Mouse (Mus musculus) intestine, postnatal 0 days (tissue): ENCODE measurements around the gene Scamp3. TPM values are rescaled to one million over a fixed set of nuclear protein-coding genes. Genes with fewer than 3 reads are reported as not detected.

ENCODE experiments used
- ATAC-seq: fragments of 200-750 bp; cut with Nextera tagmentation; 2 replicates; pipeline ENCODE4 v1.8.0; 2017; ENCODE audit warnings: mild to moderate bottlenecking, moderate TSS enrichment, moderate library complexity
- H3K27ac ChIP-seq: fragments of 300-500 bp; sonication (generic); 2 replicates; pipeline ENCODE4 v1.5.1; 2014; ENCODE audit warnings: mild to moderate bottlenecking, low read depth, low read length, moderate library complexity
- H3K27me3 ChIP-seq: fragments of 300-500 bp; sonication (generic); replicated peaks from 2 replicates; pipeline ENCODE4 v1.6.1; 2014; ENCODE audit warnings: low read length, mixed read lengths; ENCODE audit not compliant: control insufficient read depth, insufficient read depth
- H3K36me3 ChIP-seq: fragments of 300-500 bp; sonication (generic); 2 replicates; pipeline ENCODE4 v1.6.1; 2014; ENCODE audit warnings: mild to moderate bottlenecking, moderate library complexity; ENCODE audit not compliant: control insufficient read depth, insufficient read depth
- H3K4me1 ChIP-seq: fragments of 300-500 bp; sonication (generic); replicated peaks from 2 replicates; pipeline ENCODE4 v1.6.1; 2014; ENCODE audit warnings: antibody characterized with exemption, low read length, mixed read lengths; ENCODE audit not compliant: control insufficient read depth, insufficient read depth
- H3K4me2 ChIP-seq: fragments of 300-500 bp; sonication (generic); replicated peaks from 2 replicates; pipeline ENCODE4 v1.6.1; 2014; ENCODE audit warnings: low read depth, mild to moderate bottlenecking, moderate library complexity
- H3K4me3 ChIP-seq: fragments of 300-500 bp; sonication (generic); 2 replicates; pipeline ENCODE4 v1.5.1; 2014; ENCODE audit warnings: low read depth, low read length
- H3K9ac ChIP-seq: fragments of 300-500 bp; sonication (generic); 2 replicates; pipeline ENCODE4 v1.6.1; 2014; ENCODE audit warnings: mild to moderate bottlenecking, low read depth, low read length
- H3K9me3 ChIP-seq: fragments of 300-500 bp; sonication (generic); 2 replicates; pipeline ENCODE4 v1.6.1; 2016; ENCODE audit warnings: mixed run types; ENCODE audit not compliant: control insufficient read depth
- CTCF ChIP-seq: sonication (generic); IDR thresholded peaks from 2 replicates; pipeline ENCODE4 v1.5.1; 2016; ENCODE audit warnings: low read depth, mild to moderate bottlenecking, control low read depth, antibody characterized with exemption, moderate library complexity
- WGBS: fragments of 180-500 bp; shearing (Covaris S2); extraction: QIAGEN DNeasy Blood & Tissue Kit; methylation state at CpG from one replicate; pipeline ENCODE4 v1.1.7; 2014; 5-methylcytosine and 5-hydroxymethylcytosine counted together
- microRNA counts: library from miRNA; unstranded; fragments of <30 nt; microRNA quantifications from one replicate; lab custom pipeline; 2016
- microRNA-seq: library from miRNA; unstranded; fragments of <30 nt; microRNA quantifications from one replicate; pipeline ENCODE4, GENCODE M21; 2016
- polyA plus RNA-seq: library from polyadenylated mRNA; unstranded; fragments of >200 nt; fragmentation: Nextera tagmentation; extraction: Ambion mirVana; gene quantifications from 2 replicates; pipeline ENCODE4 v1.2.1, GENCODE M21; 2015

The Scamp3 gene
- polyA plus RNA-seq, 1 experiment from 2014 or later: 80.5 TPM

- H3K36me3 ChIP-seq: no peaks in the 10 kb centered on the region
- no peak for TF ChIP-seq CTCF
- no peak for ATAC-seq
- peaks cover 7% of the 10 kb centered on the region; the same call in 1 of the 2 replicates for H3K4me1 ChIP-seq
- no peak overlapping the region for H3K27ac ChIP-seq
- no peak overlapping the region for H3K4me2 ChIP-seq
- no peak overlapping the region for H3K9ac ChIP-seq
- H3K9me3 ChIP-seq: no peaks in the 10 kb centered on the region
- WGBS: 86% methylated on average over 2 of the region's 2 CpGs
- H3K27me3 ChIP-seq: no peaks in the 10 kb centered on the region
- H3K4me3 ChIP-seq: no peak overlapping the region
Observed at GRCm38 (mm10) chr3:89230561-89230960, 53.3 kb downstream of the Scamp3 start.

- no peak for TF ChIP-seq CTCF
- 64% methylated on average over 7 of the region's 7 CpGs for WGBS
- Histone ChIP-seq H3K4me3 (no peak overlapping the region), H3K9ac (no peak overlapping the region), H3K27ac (no peak overlapping the region), H3K4me2 (no peak overlapping the region), H3K4me1 (peaks cover 7% of the 10 kb centered on the region; the same call in 1 of the 2 replicates), H3K36me3 (no peaks in the 10 kb centered on the region), H3K9me3 (no peaks in the 10 kb centered on the region), H3K27me3 (no peaks in the 10 kb centered on the region)
- ATAC-seq: no peak
Observed at GRCm38 (mm10) chr3:89231345-89231744, 54.1 kb downstream of the Scamp3 start.

GRCm38 (mm10) chr3:89231772-89232275, 54.6 kb downstream of the Scamp3 start:
- Histone ChIP-seq H3K4me1 (peaks cover 3% of the 10 kb centered on the region; the same call in 1 of the 2 replicates), H3K4me3 (no peak overlapping the region), H3K36me3 (no peaks in the 10 kb centered on the region), H3K27ac (no peak overlapping the region), H3K9ac (no peak overlapping the region), H3K9me3 (no peaks in the 10 kb centered on the region), H3K4me2 (no peak overlapping the region), H3K27me3 (no peaks in the 10 kb centered on the region)
- no peak for TF ChIP-seq CTCF
- no peak for ATAC-seq
- 74% methylated on average over 16 of the region's 16 CpGs for WGBS

MicroRNA genes within 50 kb of the gene (microRNA counts, 519-probe panel; counts per million panel counts)
- microRNA mmu-miR-92b (lab: Ali Mortazavi, UCI): not detected

Small RNA genes lying within 50 kb of the gene (microRNA-seq; reads per million reads assigned to microRNA genes)
- 38.0 reads per million, percentile 35 among the genes with 10 or more reads in this experiment for gene Mir92b

Other genes starting within 250 kb of the Scamp3 start
- gene Ash1l, start 226.9 kb upstream of the Scamp3 start, polyA plus RNA-seq: 7.4 and 9.0 TPM in 2 replicates
- gene Dap3, start 226.3 kb upstream of the Scamp3 start, polyA plus RNA-seq: 91.5 and 95.9 TPM in 2 replicates
- 29.0 and 32.5 TPM in 2 replicates for gene Rusc1, start 84.2 kb upstream of the Scamp3 start, polyA plus RNA-seq
- not detected in 2 replicates for gene Gm43738, start 76.4 kb upstream of the Scamp3 start, polyA plus RNA-seq
- 138 and 154 TPM in 2 replicates for gene Fdps, start 75.5 kb upstream of the Scamp3 start, polyA plus RNA-seq
- 91.8 and 103 TPM in 2 replicates for gene Pklr, start 41.3 kb upstream of the Scamp3 start, polyA plus RNA-seq
- 1.1 TPM in 2 replicates for gene Hcn3, start 17.3 kb upstream of the Scamp3 start, polyA plus RNA-seq
- gene Clk2, start 12.7 kb upstream of the Scamp3 start, polyA plus RNA-seq: 8.5 and 8.6 TPM in 2 replicates
- gene Fam189b, start 5.7 kb downstream of the Scamp3 start, polyA plus RNA-seq: 4.9 and 5.9 TPM in 2 replicates
- gene Gba, start 25.5 kb downstream of the Scamp3 start, polyA plus RNA-seq: 140 TPM in 2 replicates
- gene Thbs3, start 37.7 kb downstream of the Scamp3 start, polyA plus RNA-seq: 15.2 and 17.2 TPM in 2 replicates
- 140 and 145 TPM in 2 replicates for gene Mtx1, start 49.6 kb downstream of the Scamp3 start, polyA plus RNA-seq
- gene Muc1, start 51.6 kb downstream of the Scamp3 start, polyA plus RNA-seq: 3.5 and 6.7 TPM in 2 replicates
- 273 and 281 TPM in 2 replicates for gene Krtcap2, start 68.5 kb downstream of the Scamp3 start, polyA plus RNA-seq
- 1.2 and 1.3 TPM in 2 replicates for gene Trim46, start 68.8 kb downstream of the Scamp3 start, polyA plus RNA-seq
- 120 and 128 TPM in 2 replicates for gene Dpm3, start 81.9 kb downstream of the Scamp3 start, polyA plus RNA-seq
- 57.4 and 61.8 TPM in 2 replicates for gene Slc50a1, start 93.1 kb downstream of the Scamp3 start, polyA plus RNA-seq
- gene Efna1, start 103.7 kb downstream of the Scamp3 start, polyA plus RNA-seq: 50.7 and 69.8 TPM in 2 replicates
- 1.4 and 1.6 TPM in 2 replicates for gene Efna3, start 145.5 kb downstream of the Scamp3 start, polyA plus RNA-seq
- gene Efna4, start 160.6 kb downstream of the Scamp3 start, polyA plus RNA-seq: 5.1 and 5.3 TPM in 2 replicates
- 33.9 and 37.0 TPM in 2 replicates for gene Adam15, start 172.5 kb downstream of the Scamp3 start, polyA plus RNA-seq
- gene Dcst2, start 184.5 kb downstream of the Scamp3 start, polyA plus RNA-seq: 10.0 and 11.5 TPM in 2 replicates
- 23.5 and 26.7 TPM in 2 replicates for gene Dcst1, start 187.8 kb downstream of the Scamp3 start, polyA plus RNA-seq
- gene Zbtb7b, start 217.3 kb downstream of the Scamp3 start, polyA plus RNA-seq: 14.3 and 20.8 TPM in 2 replicates
- gene Lenep, start 225.3 kb downstream of the Scamp3 start, polyA plus RNA-seq: not detected in 2 replicates
- 29.2 and 32.1 TPM in 2 replicates for gene Flad1, start 234.4 kb downstream of the Scamp3 start, polyA plus RNA-seq
- gene Cks1b, start 240.9 kb downstream of the Scamp3 start, polyA plus RNA-seq: 106 and 118 TPM in 2 replicates
- 43.4 and 48.6 TPM in 2 replicates for gene Shc1, start 241.0 kb downstream of the Scamp3 start, polyA plus RNA-seq